Mouse (Mus musculus): ENCODE data around the gene Tmed9.

Tmed9 gene

DNA sequence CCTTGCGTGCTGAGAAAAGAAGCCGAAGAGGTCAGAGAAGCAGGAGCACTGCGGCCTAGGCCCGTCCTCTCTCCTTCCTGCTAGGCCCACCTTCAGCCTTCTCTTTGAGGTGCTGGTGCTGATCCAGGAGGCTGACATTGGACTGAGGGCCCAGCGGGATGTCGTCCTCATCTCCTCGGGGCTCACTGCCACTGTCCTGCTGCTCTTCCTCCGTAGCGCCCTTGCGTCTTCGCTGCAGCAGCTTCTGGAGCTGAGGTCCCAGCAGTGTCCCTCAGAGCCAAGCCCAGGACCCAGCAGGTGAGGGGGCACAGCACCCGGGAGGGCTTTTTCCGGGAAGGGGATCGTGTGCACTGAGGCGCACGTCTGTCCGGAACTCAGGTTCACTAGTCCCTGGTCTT is 37.7 kb upstream of the Tmed9 start:
- H3K9me3 ChIP-seq (ENCODE audit: low read length) = no peaks in the 10 kb centered on the region
- no peaks in the 10 kb centered on the region for H3K27me3 ChIP-seq (ENCODE audit: insufficient read depth, low read length)
- peaks cover 83% of the 10 kb centered on the region for H3K36me3 ChIP-seq (ENCODE audit: insufficient read depth, low read length)
- no peak for TF ChIP-seq NANOG (IDR thresholded peaks at IDR 0.05; ENCODE audit: borderline replicate concordance, low read length)
- peaks cover 27% of the 10 kb centered on the region for H3K4me1 ChIP-seq (replicated peaks; ENCODE audit: low read depth, low read length)
- H3K4me3 ChIP-seq (replicated peaks; ENCODE audit: low read length) = peak overlapping the region; percentile 100

DNA sequence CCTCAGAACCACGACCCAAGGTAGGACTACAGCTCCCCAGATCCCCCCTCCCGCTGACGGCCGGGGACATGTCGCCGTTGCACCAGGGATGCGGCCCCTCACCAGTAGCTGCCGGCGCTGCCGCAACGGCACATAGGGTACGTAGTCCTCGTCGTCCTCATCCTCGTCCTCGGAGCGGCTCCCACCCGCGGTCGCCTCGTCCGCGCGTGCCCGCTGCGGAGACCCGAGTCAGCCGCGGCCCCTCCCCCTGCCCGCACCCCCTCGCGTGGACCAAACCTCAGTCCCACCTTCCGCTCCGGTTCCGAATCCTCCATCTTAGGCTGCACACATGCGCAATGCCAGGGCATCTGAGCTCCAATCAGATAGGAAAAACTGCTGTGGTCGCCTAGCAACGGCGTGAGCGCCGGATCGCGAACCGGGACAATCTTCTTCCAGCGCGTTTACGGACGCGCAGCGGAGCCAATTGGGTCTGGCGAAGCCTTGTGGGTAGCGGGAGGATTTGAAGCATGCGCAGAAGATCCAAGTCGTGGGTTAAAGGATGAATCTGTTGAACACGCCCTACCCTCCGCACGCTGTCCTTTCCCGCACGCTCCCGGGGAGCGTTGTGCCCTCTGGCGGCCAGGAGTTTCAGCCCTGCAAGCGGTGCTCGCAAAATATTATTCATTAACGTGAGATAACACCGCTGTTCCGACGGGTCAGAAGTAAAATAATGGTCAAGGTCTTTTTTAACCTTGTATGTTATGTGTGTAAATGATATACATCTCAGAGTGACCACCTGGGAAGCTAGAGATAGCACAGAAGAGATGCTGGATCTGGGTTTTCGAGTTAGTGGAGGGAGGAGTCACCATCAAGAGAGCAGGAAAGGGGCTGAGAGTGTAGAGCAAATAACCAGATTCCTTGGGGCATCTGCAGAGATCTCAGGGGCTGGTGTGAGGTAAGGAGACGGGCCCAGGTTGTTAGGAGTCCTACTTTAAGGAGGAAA is 37.0 kb upstream of the Tmed9 start, which contains the start of gene Ddx41:
TSS of gene Ddx41 (minus strand) at position 465 of the 982 bp plus-strand sequence.
- Histone ChIP-seq H3K4me3 (replicated peaks; ENCODE audit: low read length) (peak within 1 kb of the TSS; percentile 100), H3K9me3 (ENCODE audit: low read length) (no peaks in the 10 kb centered on the region), H3K27me3 (ENCODE audit: insufficient read depth, low read length) (no peaks in the 10 kb centered on the region), H3K36me3 (ENCODE audit: insufficient read depth, low read length) (peaks cover 83% of the 10 kb centered on the region), H3K4me1 (replicated peaks; ENCODE audit: low read depth, low read length) (peaks cover 27% of the 10 kb centered on the region)
- TF ChIP-seq CTCF (conservative IDR thresholded peaks at IDR 0.05; ENCODE audit: low read length) (peak; percentile 84), POU5F1 (IDR thresholded peaks at IDR 0.05; ENCODE audit: borderline replicate concordance, low read length) (no peak), NANOG (IDR thresholded peaks at IDR 0.05; ENCODE audit: borderline replicate concordance, low read length) (no peak)

DNA sequence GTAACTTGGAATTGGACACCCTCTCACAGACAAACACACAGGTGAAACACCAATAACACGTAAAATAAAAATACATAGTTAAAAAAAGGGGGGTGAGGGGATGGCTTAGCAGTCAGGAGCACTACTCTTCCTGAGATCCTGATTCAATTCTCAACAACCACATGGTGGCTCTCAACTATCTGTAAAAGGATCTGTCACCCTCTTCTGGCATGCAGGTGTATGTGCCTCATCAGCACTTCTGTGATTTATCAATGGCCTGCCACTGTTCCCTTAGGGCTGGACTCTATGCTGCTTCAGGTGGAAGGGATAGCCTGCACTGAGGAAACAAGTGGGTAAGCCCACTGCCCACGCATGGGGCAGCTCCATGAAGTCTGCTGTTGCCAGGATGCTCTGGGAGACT is 32.6 kb upstream of the Tmed9 start:
- Histone ChIP-seq H3K36me3 (ENCODE audit: insufficient read depth, low read length) (peaks cover 88% of the 10 kb centered on the region), H3K27me3 (ENCODE audit: insufficient read depth, low read length) (no peaks in the 10 kb centered on the region), H3K4me3 (replicated peaks; ENCODE audit: low read length) (no peak overlapping the region), H3K4me1 (replicated peaks; ENCODE audit: low read depth, low read length) (peaks cover 14% of the 10 kb centered on the region), H3K9me3 (ENCODE audit: low read length) (no peaks in the 10 kb centered on the region)
- TF ChIP-seq CTCF (conservative IDR thresholded peaks at IDR 0.05; ENCODE audit: low read length) = no peak
- no peak for TF ChIP-seq NANOG (IDR thresholded peaks at IDR 0.05; ENCODE audit: borderline replicate concordance, low read length)
- no peak for TF ChIP-seq POU5F1 (IDR thresholded peaks at IDR 0.05; ENCODE audit: borderline replicate concordance, low read length)

DNA sequence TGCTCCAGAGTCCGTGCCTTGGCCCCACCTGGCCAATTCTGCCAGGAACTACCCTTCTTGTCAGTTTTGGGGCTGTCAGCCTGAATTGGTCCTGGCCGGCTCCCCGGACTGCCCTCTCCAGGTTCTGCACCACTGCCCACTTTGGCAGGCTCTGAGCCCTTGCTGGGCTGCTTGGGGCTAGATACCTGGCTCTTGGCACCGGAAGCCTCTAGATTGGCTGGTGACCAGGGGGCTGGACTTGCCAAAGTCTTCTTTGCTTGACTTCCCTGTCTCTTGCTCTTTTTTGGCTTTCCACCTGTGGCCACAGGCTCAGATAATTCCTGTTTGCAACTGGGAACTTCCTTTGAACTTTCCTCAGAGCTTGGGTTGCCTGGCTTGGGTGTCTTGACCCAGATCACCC is 30.6 kb upstream of the Tmed9 start:
- Histone ChIP-seq H3K4me3 (replicated peaks; ENCODE audit: low read length) (no peak overlapping the region), H3K4me1 (replicated peaks; ENCODE audit: low read depth, low read length) (0 out of 2 replicates have a peak, but pooled peaks cover 6% of the 10 kb centered on the region), H3K9me3 (ENCODE audit: low read length) (no peaks in the 10 kb centered on the region), H3K27me3 (ENCODE audit: insufficient read depth, low read length) (no peaks in the 10 kb centered on the region), H3K36me3 (ENCODE audit: insufficient read depth, low read length) (peaks cover 100% of the 10 kb centered on the region)
- no peak for TF ChIP-seq POU5F1 (IDR thresholded peaks at IDR 0.05; ENCODE audit: borderline replicate concordance, low read length)
- TF ChIP-seq CTCF (conservative IDR thresholded peaks at IDR 0.05; ENCODE audit: low read length) = no peak
- TF ChIP-seq NANOG (IDR thresholded peaks at IDR 0.05; ENCODE audit: borderline replicate concordance, low read length) = no peak

DNA sequence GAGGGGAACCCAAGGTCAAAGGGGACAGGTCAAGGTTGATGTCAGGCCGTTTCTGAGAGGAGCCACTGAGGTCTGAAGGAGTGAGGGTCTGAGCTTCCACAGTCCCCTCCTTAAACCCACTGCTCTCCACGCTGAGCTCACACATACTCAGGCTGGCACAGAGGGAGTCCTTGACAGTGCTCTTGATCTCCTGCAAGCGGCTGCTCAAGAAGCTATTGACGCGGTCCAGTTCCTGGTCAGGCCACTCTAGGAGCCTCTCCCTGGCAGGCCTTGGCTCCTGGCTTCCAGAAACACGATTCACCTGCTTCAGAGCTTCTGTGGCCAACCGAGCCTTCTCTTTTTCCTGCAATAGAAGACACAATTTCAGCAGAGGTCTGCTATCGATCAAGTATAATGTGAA is 30.1 kb upstream of the Tmed9 start:
- no peak overlapping the region for H3K4me3 ChIP-seq (replicated peaks; ENCODE audit: low read length)
- peaks cover 100% of the 10 kb centered on the region for H3K36me3 ChIP-seq (ENCODE audit: insufficient read depth, low read length)
- 0 out of 2 replicates have a peak, but pooled peaks cover 6% of the 10 kb centered on the region for H3K4me1 ChIP-seq (replicated peaks; ENCODE audit: low read depth, low read length)
- H3K9me3 ChIP-seq (ENCODE audit: low read length) = no peaks in the 10 kb centered on the region
- no peak for TF ChIP-seq NANOG (IDR thresholded peaks at IDR 0.05; ENCODE audit: borderline replicate concordance, low read length)
- TF ChIP-seq POU5F1 (IDR thresholded peaks at IDR 0.05; ENCODE audit: borderline replicate concordance, low read length) = no peak
- TF ChIP-seq CTCF (conservative IDR thresholded peaks at IDR 0.05; ENCODE audit: low read length) = no peak
- no peaks in the 10 kb centered on the region for H3K27me3 ChIP-seq (ENCODE audit: insufficient read depth, low read length)

- Histone ChIP-seq H3K4me3 (replicated peaks; ENCODE audit: low read length) (no peak overlapping the region), H3K9me3 (ENCODE audit: low read length) (no peaks in the 10 kb centered on the region), H3K36me3 (ENCODE audit: insufficient read depth, low read length) (peaks cover 100% of the 10 kb centered on the region), H3K4me1 (replicated peaks; ENCODE audit: low read depth, low read length) (peaks cover 16% of the 10 kb centered on the region), H3K27me3 (ENCODE audit: insufficient read depth, low read length) (no peaks in the 10 kb centered on the region)
- TF ChIP-seq POU5F1 (IDR thresholded peaks at IDR 0.05; ENCODE audit: borderline replicate concordance, low read length) (no peak), NANOG (IDR thresholded peaks at IDR 0.05; ENCODE audit: borderline replicate concordance, low read length) (no peak), CTCF (conservative IDR thresholded peaks at IDR 0.05; ENCODE audit: low read length) (no peak)
Observed at GRCm38 (mm10) chr13:55544792-55545191, 28.7 kb upstream of the Tmed9 start.

GRCm38 (mm10) chr13:55547916-55548315 is 25.6 kb upstream of the Tmed9 start:
- Histone ChIP-seq H3K27me3 (ENCODE audit: insufficient read depth, low read length) (no peaks in the 10 kb centered on the region), H3K4me3 (replicated peaks; ENCODE audit: low read length) (no peak overlapping the region), H3K36me3 (ENCODE audit: insufficient read depth, low read length) (peaks cover 100% of the 10 kb centered on the region), H3K4me1 (replicated peaks; ENCODE audit: low read depth, low read length) (peaks cover 32% of the 10 kb centered on the region), H3K9me3 (ENCODE audit: low read length) (no peaks in the 10 kb centered on the region)
- TF ChIP-seq POU5F1 (IDR thresholded peaks at IDR 0.05; ENCODE audit: borderline replicate concordance, low read length) (no peak), NANOG (IDR thresholded peaks at IDR 0.05; ENCODE audit: borderline replicate concordance, low read length) (no peak), CTCF (conservative IDR thresholded peaks at IDR 0.05; ENCODE audit: low read length) (no peak)

GRCm38 (mm10) chr13:55548426-55548825 is 25.1 kb upstream of the Tmed9 start:
- no peaks in the 10 kb centered on the region for H3K9me3 ChIP-seq (ENCODE audit: low read length)
- peaks cover 37% of the 10 kb centered on the region for H3K4me1 ChIP-seq (replicated peaks; ENCODE audit: low read depth, low read length)
- TF ChIP-seq CTCF (conservative IDR thresholded peaks at IDR 0.05; ENCODE audit: low read length) (no peak), POU5F1 (IDR thresholded peaks at IDR 0.05; ENCODE audit: borderline replicate concordance, low read length) (no peak), NANOG (IDR thresholded peaks at IDR 0.05; ENCODE audit: borderline replicate concordance, low read length) (no peak)
- peaks cover 100% of the 10 kb centered on the region for H3K36me3 ChIP-seq (ENCODE audit: insufficient read depth, low read length)
- no peaks in the 10 kb centered on the region for H3K27me3 ChIP-seq (ENCODE audit: insufficient read depth, low read length)
- no peak overlapping the region for H3K4me3 ChIP-seq (replicated peaks; ENCODE audit: low read length)
